Mouse (Mus musculus): ENCODE data around the gene Grik1.

The Grik1 gene

GRCm38 (mm10) chr16:88290132-88290772 lies at the start of gene Grik1:
TSS of gene Grik1 (minus strand) at chr16:88290265.
- in situ Hi-C loops (cut with MboI, MseI) = no loop called here

GRCm38 (mm10) chr16:88294209-88294608 lies 4.1 kb upstream of the Grik1 start:
- in situ Hi-C loops (cut with MboI, MseI) = no loop called here

DNA sequence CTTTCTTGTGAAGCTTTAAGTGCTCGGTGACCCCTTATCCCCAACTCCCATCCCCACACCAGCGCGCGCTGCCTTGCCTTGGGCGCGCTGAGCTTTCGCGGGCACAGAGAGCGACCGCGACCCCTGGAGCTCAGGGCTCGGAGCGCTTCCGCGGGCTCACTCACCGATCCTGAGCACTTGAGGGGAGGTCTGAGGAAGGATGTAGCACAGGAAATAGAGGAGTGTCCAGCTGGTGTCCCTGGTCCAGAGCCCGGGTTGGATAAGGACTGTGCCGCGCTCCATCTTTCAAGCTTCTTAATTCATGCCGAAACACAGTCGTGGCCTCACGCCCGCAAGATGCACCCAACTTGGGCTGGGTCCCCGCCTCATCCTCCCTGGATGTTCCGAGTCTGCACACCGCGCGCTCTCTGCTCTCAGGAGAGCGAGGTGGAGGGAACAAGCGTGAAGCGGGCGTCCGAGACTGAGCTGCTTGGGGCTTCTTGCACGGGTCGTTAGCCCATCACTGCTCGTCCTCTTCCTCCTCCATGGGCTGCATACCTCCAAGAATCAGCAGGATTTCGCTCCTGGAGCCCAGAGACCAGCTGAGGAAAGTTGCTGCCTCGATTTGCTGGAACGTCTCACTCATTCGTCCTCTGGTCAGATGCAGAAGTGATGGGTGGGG lies 514 bp downstream of the Grik1 start:
- in situ Hi-C loops (cut with MboI, MseI) = no loop called here

GRCm38 (mm10) chr16:88258407-88258806 lies 31.7 kb downstream of the Grik1 start:
- in situ Hi-C loops (cut with MboI, MseI) = no loop called here

DNA sequence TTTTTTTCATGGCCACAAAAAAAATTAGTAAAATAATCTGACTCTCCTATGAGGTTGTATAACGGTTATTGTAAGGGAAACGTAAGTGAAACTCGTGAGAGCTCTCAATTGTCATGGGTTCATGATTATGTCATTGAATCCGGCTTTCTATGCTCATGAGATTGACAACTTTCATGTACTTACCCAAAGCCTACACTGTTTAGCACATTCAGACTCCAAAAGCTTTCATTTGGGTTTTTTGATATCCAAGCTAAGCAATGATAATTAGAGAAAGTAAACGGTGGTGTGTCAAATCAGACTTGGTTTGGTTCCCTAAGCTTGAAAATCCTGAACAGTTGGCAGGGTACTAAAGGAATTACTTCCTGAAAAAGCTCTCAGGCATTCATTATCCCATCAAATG lies 33.0 kb downstream of the Grik1 start:
- in situ Hi-C loops (cut with MboI, MseI) = no loop called here

DNA sequence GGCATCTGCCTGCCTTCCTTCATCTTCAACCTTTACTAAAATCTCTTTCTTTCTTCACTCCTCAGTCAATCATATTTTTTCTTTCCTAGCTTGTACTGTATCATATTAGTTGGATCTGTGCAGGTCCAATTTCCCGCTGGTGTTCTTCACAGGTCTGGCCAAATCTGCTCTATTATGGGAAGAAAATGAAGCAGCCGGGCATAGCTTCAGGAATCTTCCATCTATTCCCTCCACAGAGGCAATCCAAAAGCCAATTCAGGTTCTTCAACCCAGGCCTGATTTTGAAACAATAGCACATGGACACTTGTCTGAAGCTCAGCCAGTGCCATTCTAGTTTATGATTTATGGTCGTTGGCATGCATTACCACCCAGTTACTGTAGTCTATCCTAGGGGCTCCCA lies 34.0 kb downstream of the Grik1 start:
- in situ Hi-C loops (cut with MboI, MseI) = no loop called here

- in situ Hi-C loops (cut with MboI, MseI) = no loop called here
These were observed 37.4 kb downstream of the Grik1 start for GRCm38 (mm10) chr16:88252676-88253075.

- in situ Hi-C loops (cut with MboI, MseI) = no loop called here
These were observed 39.0 kb downstream of the Grik1 start for GRCm38 (mm10) chr16:88251049-88251448.

- in situ Hi-C loops (cut with MboI, MseI) = no loop called here
These were observed 40.2 kb downstream of the Grik1 start for GRCm38 (mm10) chr16:88249825-88250224.

DNA sequence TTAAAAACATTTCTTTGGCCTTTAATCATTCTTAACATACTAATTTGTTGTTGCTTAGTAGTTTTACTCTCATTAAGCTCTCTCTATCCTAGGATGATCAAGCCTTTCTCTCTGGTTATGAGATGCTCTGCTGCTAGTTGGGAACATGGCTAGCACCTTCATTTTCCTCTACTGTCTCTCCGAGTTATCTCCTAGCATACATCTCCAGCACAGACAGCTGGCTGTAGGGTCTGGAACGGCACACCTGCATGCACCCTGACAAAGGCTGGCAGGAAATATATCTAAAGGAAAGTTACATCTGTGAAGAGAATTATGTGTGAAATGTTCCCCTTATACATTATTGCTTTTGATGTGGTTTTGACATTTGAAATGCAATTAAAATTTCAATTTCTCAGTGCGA lies 42.5 kb downstream of the Grik1 start:
- in situ Hi-C loops (cut with MboI, MseI) = no loop called here

DNA sequence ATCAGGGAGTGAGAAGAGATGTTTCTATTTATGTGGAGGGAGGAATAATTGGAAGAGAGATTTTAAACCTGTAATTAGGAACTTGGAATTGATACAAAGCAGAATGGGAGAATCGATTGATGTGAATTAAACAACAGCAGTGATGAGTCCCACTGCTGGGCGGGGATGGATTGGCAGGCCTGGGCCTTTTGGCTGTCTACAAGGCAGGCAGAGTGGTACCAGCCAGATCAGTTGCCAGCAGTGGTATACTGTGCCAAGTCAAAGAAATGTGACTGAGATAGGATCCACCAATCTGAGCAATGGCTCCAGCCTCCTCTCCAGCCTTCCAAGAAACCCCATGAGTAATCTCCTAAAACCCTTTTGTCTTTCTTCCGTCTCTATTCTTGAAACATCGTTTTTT lies 45.4 kb downstream of the Grik1 start:
- in situ Hi-C loops (cut with MboI, MseI) = no loop called here

GRCm38 (mm10) chr16:88225616-88226015 lies 64.4 kb downstream of the Grik1 start:
- in situ Hi-C loops (cut with MboI, MseI) = no loop called here

DNA sequence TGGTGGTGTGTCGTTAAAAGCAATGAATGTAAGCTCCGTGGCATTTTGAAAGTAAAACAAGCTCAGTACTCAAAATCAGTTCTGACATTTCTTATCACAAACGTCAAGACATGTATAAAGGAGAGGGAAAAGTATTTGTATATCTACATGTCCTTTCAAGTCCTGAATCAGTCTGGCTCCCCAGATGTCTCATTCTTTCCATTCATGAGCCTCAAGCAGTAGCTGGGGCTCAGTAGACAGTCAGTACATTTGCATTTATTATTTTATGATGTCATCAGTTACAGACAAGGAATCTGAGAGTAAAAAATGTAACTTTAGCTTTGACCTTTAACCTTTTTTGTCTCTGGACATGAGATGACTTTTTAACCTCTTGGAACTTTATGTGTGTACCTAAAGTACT lies 68.1 kb downstream of the Grik1 start:
- in situ Hi-C loops (cut with MboI, MseI) = loop anchor here (25.0 kb wide), 1 partner anchor 710 kb away; no protein-coding TSS in a partner anchor

GRCm38 (mm10) chr16:88212531-88212930 lies 77.5 kb downstream of the Grik1 start:
- in situ Hi-C loops (cut with MboI, MseI) = loop anchor here (25.0 kb wide), 1 partner anchor 700 kb away; no protein-coding TSS in a partner anchor

GRCm38 (mm10) chr16:88211852-88212251 lies 78.2 kb downstream of the Grik1 start:
- in situ Hi-C loops (cut with MboI, MseI) = loop anchor here (25.0 kb wide), 1 partner anchor 700 kb away; no protein-coding TSS in a partner anchor

DNA sequence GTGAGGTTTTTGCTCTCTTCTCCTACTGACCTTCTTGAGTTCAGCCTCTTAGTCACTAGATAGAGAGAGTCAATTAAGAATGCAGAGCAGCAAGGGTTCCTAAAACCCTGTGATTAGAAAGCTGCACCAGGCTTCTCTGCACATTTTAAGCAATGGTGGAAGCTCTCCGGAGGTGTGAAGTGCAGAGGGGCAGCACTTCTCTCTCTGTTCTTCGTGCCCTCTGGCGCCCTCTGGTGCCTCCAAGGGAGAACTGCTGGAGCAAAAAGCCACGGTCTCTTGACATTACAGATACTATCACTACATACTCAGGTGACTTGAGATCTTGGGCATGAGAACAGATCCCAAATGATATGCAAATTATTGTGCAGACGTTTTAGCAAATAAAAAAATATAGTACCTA lies 85.7 kb downstream of the Grik1 start:
- in situ Hi-C loops (cut with MboI, MseI) = loop anchor here (5.0 to 25.0 kb wide), 2 partner anchors 362 to 692 kb away; no protein-coding TSS in a partner anchor

DNA sequence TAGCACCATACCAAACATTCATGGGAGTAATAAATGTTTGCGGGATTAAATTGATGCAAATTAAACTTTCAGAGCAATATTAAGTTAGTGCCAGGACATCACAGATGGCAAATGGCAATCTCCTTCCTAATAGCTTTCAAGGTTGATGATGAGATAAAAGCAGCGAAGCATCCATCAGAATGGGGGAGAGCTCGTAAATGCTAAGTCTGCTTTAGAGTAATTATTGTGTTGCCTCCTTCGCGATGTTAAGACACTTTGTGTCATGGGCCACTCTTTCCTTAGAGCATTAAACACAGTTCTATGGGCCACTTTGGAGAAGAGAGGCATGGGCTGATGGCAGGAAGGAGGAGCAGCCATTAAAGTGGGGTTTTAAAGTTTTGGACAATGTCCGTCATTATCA lies 86.1 kb downstream of the Grik1 start:
- in situ Hi-C loops (cut with MboI, MseI) = loop anchor here (5.0 to 25.0 kb wide), 2 partner anchors 362 to 692 kb away; no protein-coding TSS in a partner anchor

DNA sequence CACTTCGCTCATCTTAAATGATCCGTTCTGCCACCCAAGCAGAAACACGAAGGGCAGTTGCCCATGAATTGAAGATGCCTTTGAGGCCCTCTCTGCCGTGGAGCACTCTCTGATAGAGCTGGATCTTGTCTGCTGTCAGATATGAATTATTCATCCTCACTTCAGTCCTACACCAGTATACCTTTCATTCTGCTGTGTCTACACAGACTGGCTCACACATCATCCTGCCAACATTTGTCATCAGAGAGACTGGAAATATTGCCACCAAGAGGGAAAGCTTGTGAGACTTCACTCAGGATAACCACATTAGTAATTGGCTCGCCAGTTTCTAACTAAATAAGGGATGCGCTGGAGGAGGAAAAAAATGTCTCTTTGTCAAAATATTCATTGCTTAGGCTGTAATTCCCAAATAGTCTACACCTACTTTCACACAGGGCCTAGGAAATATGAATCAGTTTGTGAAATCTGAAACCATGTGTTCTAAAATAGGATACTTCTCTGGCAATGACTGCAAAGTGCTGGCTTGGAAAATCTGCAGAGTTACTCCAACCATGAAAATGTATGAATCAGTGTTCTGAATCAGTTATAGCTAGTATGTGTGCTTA lies 102.5 kb downstream of the Grik1 start:
- in situ Hi-C loops (cut with MboI, MseI) = no loop called here

DNA sequence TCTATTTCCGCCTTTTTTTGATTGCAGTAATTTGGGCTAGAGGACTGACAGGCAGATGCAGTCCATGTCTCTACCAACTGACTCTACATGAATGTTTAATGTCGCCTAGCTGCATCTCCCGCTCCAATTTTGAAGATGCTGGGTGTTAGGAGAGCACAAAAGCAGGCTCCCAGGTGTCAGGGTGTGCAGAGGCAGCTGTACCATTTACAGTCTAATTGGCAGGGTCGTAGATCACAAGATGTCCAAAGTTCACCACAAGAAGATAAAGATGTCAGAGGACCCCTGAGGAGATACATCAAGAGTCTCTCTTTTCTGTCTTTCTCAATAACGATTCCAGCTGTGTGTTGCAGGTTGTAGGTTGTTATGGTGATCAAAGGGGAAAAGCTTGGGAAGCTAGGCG lies 111.3 kb downstream of the Grik1 start:
- in situ Hi-C loops (cut with MboI, MseI) = no loop called here

GRCm38 (mm10) chr16:88177364-88177763 lies 112.7 kb downstream of the Grik1 start:
- in situ Hi-C loops (cut with MboI, MseI) = no loop called here

- in situ Hi-C loops (cut with MboI, MseI) = no loop called here
These were observed 115.9 kb downstream of the Grik1 start for GRCm38 (mm10) chr16:88174083-88174721.

DNA sequence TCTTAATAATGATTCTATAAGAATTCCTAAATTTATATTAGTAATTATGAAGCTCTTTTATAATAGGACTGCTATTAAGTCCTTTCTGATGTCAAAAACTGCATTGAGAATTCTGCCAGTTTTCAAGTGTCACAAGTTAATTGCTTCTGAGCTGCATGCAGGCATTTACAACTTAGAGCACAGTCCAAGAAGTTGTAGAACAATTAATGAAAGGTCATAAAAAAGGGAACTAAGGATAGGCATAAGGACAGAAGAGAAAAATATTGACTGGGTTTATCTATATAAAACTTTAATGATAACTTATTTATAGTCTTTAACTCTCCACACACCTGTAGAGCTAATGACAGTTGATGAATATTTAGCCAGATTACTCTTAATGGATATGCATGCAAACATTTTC lies 123.5 kb downstream of the Grik1 start:
- in situ Hi-C loops (cut with MboI, MseI) = no loop called here

Data from T-helper 2 cell (primary cell).